Mouse (Mus musculus) CH12.LX (cell line): Measurements from ENCODE around the gene Neb.

Source experiments
- CHD1 ChIP-seq: IDR thresholded peaks from 2 replicates; pipeline ENCODE4 v1.6.1; 2012; ENCODE audit warnings: low read depth, low read length, improper control_type of control experiment, inconsistent platforms
- CTCF ChIP-seq, 2 experiments: IDR thresholded peaks in 1 of 2; conservative IDR thresholded peaks in 1 of 2; 2 replicates each; pipeline ENCODE4 v1.5.1; 2011 to 2012; ENCODE audit warnings: low read depth in 2 of 2, low read length in 2 of 2, improper control_type of control experiment in 1 of 2, inconsistent platforms in 1 of 2, mild to moderate bottlenecking in 1 of 2, moderate library complexity in 1 of 2
- ELF1 ChIP-seq: IDR thresholded peaks from 2 replicates; pipeline ENCODE4 v1.6.1; 2014; ENCODE audit warnings: low read depth, mild to moderate bottlenecking, inconsistent platforms, low read length, improper control_type of control experiment
- EP300 ChIP-seq: IDR thresholded peaks from 2 replicates; pipeline ENCODE4 v1.6.1; 2011; ENCODE audit warnings: low read length, improper control_type of control experiment
- ETS1 ChIP-seq: conservative IDR thresholded peaks from 2 replicates; pipeline ENCODE4 v1.6.1; 2012; ENCODE audit warnings: low read depth, mild to moderate bottlenecking, inconsistent platforms, low read length, improper control_type of control experiment, moderate library complexity
- GABPA ChIP-seq: IDR thresholded peaks from 2 replicates; pipeline ENCODE4 v1.6.1; 2012; ENCODE audit warnings: low read depth, low read length, improper control_type of control experiment, inconsistent platforms; ENCODE audit not compliant: insufficient replicate concordance
- HCFC1 ChIP-seq: IDR thresholded peaks from 2 replicates; pipeline ENCODE4 v1.6.1; 2012; ENCODE audit warnings: low read depth, mild to moderate bottlenecking, inconsistent platforms, low read length, improper control_type of control experiment
- NELFE ChIP-seq: IDR thresholded peaks from 2 replicates; pipeline ENCODE4 v1.6.1; 2011; ENCODE audit warnings: low read depth, low read length, improper control_type of control experiment
- NRF1 ChIP-seq: IDR thresholded peaks from 2 replicates; pipeline ENCODE4 v1.6.1; 2014; ENCODE audit warnings: low read depth, mild to moderate bottlenecking, inconsistent platforms, low read length, improper control_type of control experiment, moderate library complexity
- POLR2A ChIP-seq: IDR thresholded peaks from 2 replicates; pipeline ENCODE4 v1.6.1; 2011; ENCODE audit warnings: low read depth, mild to moderate bottlenecking, improper control_type of control experiment, low read length
- USF1 ChIP-seq: IDR thresholded peaks from 2 replicates; pipeline ENCODE4 v1.6.1; 2014; ENCODE audit warnings: low read depth, mild to moderate bottlenecking, inconsistent platforms, low read length, improper control_type of control experiment
- USF2 ChIP-seq: conservative IDR thresholded peaks from 2 replicates; pipeline ENCODE4 v1.6.1; 2011; ENCODE audit warnings: low read depth, low read length, improper control_type of control experiment
- ZC3H11A ChIP-seq: IDR thresholded peaks from 2 replicates; pipeline ENCODE4 v1.6.1; 2012; ENCODE audit warnings: low read depth, mild to moderate bottlenecking, inconsistent platforms, low read length, improper control_type of control experiment

- TF ChIP-seq CHD1 (no peak), GABPA (no peak), CTCF (conservative IDR thresholded peaks at IDR 0.05 in 1 of 2, IDR thresholded peaks at IDR 0.05 in 1 of 2; ENCODE audit: low read depth in 2 of 2, low read length in 2 of 2) (no peak), POLR2A (no peak), NRF1 (no peak), ZC3H11A (no peak), EP300 (no peak), USF1 (no peak), USF2 (no peak), HCFC1 (no peak), NELFE (no peak), ELF1 (no peak), ETS1 (no peak)
Observed at GRCm38 (mm10) chr2:52252037-52252436, 126.2 kb downstream of the Neb start.
